Mouse (Mus musculus) megakaryocyte-erythroid progenitor cell, adult 5-6 weeks (primary cell): Measurements from ENCODE around the gene Dcx. TPM values are rescaled to one million over a fixed set of nuclear protein-coding genes. Genes with fewer than 3 reads are reported as not detected.

Experiments used
- ATAC-seq: replicated peaks from 2 replicates; pipeline ENCODE4 v1.8.0; 2016; ENCODE audit warnings: mild to moderate bottlenecking, inconsistent platforms; ENCODE audit not compliant: severe bottlenecking, poor library complexity, low FRiP score, low TSS enrichment
- total RNA-seq, 2 experiments: library from RNA; stranded (forward) in 1 of 2; stranded (reverse) in 1 of 2; fragments of 200-1000, 215-1000 nt in 1 of 2; fragments of >200 nt in 1 of 2; fragmentation: Nextera tagmentation in 1 of 2; gene quantifications; 2 replicates each; pipeline ENCODE4 v1.2.3; 2014 to 2017

Gene Dcx
- total RNA-seq (2014; fragmentation: Nextera tagmentation): not detected in 2 replicates
- not detected in 2 replicates for total RNA-seq (2017)

GRCm38 (mm10) chrX:143932958-143933357, at the start of gene Dcx:
Gene Dcx, minus strand, starts transcription at chrX:143933311.
- no peak for ATAC-seq

- ATAC-seq: no peak
Measured at GRCm38 (mm10) chrX:143966249-143966648, 33.1 kb upstream of the Dcx start.

DNA sequence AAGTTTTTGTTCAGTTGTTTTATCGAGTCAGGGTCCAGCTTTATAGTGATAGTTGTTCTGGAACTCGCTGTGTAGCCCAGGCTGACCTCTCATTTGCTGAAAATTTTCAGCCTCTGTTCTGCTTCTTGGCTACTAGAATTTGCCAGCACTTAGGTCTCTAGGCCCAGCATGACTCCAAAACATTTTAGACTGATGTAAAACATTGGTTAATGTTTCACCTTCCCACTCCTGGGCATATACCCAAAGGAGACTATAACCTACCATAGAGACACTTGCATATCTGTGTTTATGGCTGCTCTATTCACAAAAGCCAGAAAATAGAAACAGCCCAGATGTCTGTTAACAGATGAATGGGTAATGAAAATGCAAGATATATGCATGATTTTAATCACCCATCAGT, 560 bp upstream of the Dcx start:
- no peak for ATAC-seq

- no peak for ATAC-seq
Measured at GRCm38 (mm10) chrX:143932530-143932929, 581 bp downstream of the Dcx start.

GRCm38 (mm10) chrX:143931400-143932185, 1.5 kb downstream of the Dcx start:
- no peak for ATAC-seq

- no peak for ATAC-seq
Measured at GRCm38 (mm10) chrX:143922070-143922469, 11.0 kb downstream of the Dcx start.

DNA sequence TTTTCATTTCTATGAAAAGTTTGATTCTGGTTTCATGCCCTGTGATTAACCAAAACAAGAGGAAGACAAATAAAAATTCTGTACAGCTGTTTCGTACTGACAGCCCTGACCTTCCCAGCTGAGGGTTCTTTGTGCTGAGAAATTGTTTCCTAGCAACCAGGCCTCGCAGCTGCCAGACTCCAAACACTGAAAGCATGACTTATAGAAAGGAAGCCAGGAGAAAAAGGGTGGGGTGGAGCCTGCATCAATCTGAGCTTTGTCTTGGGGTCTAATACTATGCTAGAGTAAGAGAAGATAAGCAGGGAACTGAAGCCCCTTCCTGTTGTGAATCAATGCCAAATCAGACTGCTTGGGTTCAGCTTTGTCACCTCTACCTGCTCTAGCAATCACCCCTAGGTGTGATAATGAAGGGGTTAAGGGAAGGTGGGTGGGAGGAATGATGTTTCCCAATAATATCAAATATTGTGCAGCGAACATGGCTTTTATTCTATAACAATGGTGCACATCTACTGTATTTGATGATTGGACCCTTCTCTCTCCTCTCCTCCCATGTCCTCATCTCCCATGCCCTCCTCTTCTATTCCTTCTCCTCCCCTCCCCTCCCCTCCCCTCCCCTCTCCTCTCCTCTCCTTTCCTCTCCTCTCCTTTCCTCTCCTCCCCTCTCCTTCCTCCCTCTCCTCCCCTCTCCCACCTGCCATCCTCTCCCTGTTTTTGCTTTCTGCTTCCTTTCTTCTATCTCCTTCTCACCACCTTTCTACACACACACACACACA, 26.2 kb downstream of the Dcx start:
- no peak for ATAC-seq

DNA sequence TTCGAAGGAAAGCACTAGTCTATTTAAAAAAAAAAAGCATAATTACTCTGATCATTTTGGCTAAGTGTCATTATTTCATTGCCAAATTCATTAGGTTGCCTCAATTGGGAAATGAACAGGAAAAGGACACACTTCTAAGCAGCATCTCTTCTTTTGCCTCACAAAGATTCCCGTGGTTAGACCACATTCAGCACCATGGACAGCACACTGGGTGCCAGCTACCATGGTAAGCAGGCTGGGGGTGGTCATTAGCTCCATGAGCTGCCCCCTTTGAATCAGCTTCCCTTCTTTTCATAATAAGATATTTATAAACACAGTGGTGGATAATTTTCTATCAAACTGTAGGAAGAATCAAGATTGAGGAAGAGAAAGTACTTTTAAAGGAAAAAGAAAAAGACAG, 28.4 kb downstream of the Dcx start:
- no peak for ATAC-seq

GRCm38 (mm10) chrX:143902300-143902699, 30.8 kb downstream of the Dcx start:
- no peak for ATAC-seq

GRCm38 (mm10) chrX:143897363-143898285, 35.5 kb downstream of the Dcx start:
- no peak for ATAC-seq

GRCm38 (mm10) chrX:143896936-143897335, 36.2 kb downstream of the Dcx start:
- no peak for ATAC-seq

DNA sequence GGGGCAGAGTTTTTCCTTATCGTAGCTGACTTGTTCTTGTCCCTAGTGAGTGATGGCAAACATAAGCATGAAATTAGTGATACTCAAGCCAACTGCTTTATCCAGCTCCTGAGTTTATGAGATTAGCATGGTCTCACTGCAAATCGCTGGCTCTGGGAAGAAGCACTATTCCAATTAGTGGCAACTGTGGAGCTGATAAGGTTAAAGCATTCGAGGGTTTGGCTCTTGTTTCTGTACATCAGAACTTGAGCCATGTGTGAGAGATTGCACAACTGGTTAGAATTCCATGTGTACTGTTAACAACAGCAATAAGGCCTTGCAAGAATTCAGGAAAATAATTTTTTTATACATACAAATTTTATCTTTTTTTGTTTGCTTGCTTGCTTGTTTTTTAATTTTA, 39.9 kb downstream of the Dcx start:
- no peak for ATAC-seq

DNA sequence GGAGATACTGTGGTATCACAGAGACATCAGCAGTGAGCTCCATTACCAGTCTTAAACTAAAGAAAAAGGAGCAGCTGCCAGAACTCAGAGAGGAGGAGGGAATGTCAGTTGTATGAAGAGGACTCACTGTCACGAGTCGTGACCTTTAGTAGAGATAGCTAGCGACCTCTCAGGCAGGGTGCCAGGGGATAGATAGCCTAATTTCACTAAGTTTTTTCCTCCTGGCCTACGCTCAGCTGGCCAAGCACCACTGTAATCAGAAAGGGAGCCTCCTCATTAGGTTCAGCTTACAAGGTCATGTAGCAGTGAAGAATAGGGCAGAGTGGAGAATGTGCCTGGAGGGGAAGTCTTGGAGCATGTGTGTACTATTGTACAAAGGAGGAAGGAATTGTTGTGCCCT, 47.3 kb downstream of the Dcx start:
- no peak for ATAC-seq

GRCm38 (mm10) chrX:143884953-143885352, 48.2 kb downstream of the Dcx start:
- no peak for ATAC-seq

GRCm38 (mm10) chrX:143884299-143884698, 48.8 kb downstream of the Dcx start:
- ATAC-seq: no peak

GRCm38 (mm10) chrX:143881806-143882468, 51.2 kb downstream of the Dcx start:
- no peak for ATAC-seq

- ATAC-seq: no peak
Measured at GRCm38 (mm10) chrX:143879631-143880030, 53.5 kb downstream of the Dcx start.

GRCm38 (mm10) chrX:143867129-143867664, 65.9 kb downstream of the Dcx start:
- no peak for ATAC-seq

DNA sequence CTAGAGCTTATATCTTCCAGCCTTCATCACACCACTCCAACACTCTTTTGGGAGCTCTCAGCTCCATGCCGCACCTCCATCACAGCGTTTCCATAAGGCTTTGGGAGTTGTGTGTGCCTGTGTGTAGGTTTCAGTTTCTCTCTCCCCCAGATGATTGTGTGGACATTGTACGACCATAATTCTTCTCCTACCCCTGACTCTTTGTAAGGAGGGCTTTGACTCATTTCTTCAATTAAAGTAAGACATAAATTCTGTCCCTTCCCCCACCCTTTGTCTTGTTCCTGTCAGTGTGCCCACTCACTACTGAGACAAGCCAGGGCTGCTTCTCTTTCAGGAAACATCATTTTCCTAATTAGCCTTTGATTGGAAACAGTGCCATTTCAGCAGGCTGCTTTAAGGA, 81.8 kb downstream of the Dcx start:
- ATAC-seq: no peak
